Mouse (Mus musculus) adrenal gland, postnatal 4 days (tissue): ENCODE results near the gene Arl6ip1. TPM values are rescaled to one million over a fixed set of nuclear protein-coding genes. Genes with fewer than 3 reads are reported as not detected.
A peak's percentile ranks its signal among the peaks of the same experiment; 100 is the strongest.

Experiments used
- DNase-seq, 2 experiments: peaks; one replicate each; pipeline ENCODE4 v3.0.0; 2021 to 2022; ENCODE audit warnings: low spot score in 2 of 2, mixed read lengths in 2 of 2
- total RNA-seq, 2 experiments: library from RNA; stranded (reverse); gene quantifications; 2 replicates each; pipeline ENCODE4 v1.2.3; 2021

Arl6ip1 gene
- total RNA-seq, 2 experiments from 2014 or later, result 171 to 180 TPM

DNA sequence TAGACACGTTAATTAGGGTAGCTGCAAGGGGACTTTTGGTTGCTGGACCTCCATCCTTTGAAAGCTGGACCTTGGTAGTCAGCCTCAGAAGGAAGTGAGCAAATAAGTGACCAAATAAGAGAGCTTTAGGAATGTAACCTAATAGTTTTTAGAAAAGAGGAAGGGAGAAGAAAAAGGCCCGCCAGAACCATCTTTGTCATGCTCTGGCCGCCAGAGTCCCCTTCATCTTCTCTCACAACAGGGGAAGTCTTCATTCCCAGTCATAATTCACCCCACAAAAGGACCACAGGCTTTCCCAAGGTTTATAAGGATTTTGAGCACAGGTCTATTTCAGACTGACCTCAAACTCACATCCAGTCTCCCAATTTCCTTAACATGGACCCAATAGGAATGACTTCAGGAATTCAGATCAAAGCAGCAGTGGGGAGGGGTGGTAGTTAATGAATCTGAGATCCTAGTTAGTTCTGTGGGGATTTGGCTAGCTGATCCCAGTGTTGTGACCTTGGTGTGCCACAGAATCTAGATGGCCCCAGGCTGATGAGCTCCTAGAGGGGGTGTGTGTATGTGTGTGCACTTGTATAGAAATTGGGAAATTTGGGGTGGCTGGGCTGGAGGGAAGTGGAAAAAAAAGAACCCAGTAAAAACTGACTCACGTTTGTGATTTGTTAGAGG is 11.8 kb downstream of the Arl6ip1 start:
- DNase-seq, result no peak

DNA sequence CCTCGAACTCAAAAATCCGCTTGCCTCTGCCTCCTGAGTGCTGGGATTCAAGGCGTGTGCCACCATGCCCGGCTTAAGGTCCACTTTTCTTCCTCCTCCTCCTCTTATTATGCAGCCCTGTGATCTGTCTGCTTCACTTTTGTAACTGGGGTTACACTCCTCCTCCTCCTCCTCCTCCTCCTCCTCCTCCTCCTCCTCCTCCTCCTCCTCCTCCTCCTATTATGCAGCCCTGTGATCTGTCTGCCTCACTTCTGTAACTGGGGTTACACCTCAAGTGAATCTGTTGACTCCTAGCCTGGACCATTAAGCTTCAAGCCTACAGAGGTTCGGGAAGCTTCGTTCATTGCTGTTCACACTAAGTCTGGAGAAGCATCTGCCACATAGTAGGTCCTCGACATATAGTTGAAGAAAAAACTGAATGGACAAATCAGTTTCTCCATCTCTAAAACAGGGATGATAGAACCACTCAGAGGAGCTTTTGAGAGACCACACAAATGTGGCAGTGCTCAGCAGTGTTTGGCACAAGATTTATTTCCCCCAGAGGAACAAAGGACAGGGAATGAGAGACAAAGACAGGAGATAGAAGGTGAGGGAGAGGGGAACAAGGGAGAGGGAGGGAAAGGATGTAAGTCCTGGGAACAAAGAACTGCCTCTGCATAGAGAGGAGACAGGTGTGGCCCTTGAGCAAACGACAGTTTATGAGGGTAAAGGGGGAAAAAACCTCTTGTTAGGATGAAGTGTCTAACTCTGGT is 12.5 kb downstream of the Arl6ip1 start:
- no peak for DNase-seq

- peak; percentile 68 to 83 for DNase-seq
Measured at GRCm38 (mm10) chr7:118115877-118116568, 13.4 kb downstream of the Arl6ip1 start, which contains the start of gene Rps15a. Rps15a (minus strand) TSS chr7:118116188.

DNA sequence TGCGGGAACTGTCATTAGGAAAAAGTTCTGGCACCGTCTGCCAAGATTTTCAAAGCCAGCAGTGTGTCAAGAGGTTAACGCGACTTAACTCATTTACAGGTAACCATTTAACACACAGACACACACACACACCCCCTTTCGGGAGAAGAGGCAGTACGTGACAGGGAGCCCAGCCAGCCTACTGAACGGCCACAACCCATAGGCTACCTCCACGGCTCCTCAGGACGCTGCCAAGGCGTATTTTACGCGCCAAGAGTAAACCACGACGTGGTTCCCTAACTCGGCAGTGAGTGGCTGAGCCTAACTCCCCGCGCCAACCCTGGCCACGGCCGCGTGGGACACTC is 14.0 kb downstream of the Arl6ip1 start:
- DNase-seq, result no peak

DNA sequence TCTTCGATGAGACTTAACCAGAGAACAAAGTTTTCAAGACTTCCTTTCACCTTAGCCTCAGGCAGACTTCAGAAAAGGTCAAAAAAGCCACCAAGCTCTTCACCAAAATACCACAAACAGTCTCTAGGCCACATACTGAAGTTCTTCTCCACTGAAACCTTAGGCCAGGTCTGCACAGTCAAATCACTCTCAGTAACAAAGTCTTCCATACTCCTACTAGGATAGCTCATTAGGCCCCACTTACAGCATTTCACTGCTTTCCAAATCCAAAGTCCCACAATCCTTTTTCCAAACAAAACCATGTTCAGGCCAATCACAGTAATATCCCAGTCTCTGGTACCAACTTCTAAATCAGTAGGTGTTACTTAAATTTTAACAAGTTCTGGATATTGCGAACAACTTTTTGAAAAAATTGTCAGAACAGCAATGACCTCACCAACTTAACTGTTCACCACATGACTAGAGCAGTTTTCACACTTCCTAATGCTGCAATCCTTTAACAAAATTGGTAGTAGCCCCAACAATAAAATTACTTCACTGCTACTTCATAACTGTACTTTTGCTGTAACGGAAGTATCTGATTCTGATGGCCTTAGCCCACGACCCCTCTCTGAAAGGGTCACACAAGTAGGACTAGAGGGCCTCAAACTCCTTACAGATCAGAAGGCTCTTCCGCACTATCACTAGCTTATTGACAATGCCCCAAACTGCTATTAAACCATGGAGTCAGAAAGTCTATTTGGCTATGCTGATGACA is 15.7 kb downstream of the Arl6ip1 start:
- DNase-seq, result no peak

DNA sequence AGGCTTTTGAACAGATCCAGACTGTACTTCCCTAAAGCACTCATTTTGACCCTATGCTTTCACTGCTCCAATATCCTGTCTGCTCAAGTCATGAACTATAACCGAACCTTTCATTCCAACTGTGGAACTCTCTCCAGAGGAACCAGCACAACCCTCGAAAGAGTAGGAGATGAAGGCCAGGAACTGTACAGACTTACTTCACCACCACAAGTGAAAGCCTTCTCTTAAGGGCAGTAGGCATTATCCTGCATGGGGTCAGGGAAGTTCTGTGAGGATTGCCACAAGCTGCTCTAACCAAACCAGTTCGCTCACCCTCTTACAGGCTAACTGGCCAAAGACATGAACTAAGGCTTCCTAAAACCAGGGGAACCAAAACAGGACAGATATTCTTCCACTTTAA is 18.3 kb downstream of the Arl6ip1 start:
- no peak for DNase-seq

DNA sequence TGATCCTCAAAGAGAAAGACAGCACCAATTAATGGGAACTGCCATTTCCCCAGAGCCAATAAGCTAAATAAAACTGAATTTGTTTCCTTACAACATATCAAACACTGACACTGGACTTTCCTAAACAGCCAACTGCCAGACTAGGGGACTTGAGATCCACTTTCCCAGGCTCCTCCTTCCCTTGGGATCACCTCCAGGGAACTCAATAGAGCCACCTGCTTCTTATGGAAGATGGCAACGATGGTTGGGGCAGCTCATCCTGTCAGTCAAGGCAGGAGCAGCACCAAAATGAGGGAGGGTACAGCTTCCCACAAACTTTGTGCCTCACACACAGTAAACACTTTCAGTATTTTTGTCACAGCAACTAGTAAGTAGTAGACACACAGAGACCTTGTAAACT is 21.8 kb downstream of the Arl6ip1 start:
- no peak for DNase-seq

DNA sequence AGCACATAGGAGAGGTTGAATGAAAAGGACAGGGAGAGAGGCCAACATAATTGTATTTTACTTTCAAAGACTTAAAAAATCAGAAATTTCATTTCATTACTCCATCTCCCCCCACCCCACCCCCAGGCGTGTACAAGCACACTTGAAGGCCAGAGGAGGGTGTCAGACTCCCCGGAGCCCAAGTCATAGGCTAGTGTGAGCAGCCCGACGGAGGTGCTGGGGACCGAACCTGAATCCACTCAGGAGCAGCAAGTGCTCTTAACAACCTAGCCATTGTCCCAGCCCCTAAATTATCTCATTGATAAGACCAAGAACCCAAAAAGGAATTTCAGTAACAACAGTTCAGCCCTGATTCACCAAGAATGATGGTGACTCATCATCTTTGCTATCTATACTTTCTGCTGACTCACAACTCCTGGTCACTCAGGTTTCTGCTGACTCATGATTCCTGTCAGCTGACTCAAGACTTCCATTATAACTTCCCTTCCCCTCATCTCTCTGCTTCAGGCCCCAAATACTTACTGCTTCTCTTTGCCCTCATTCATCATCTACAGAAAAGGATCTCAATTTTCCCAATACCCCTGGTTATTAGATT is 24.9 kb downstream of the Arl6ip1 start:
- no peak for DNase-seq

DNA sequence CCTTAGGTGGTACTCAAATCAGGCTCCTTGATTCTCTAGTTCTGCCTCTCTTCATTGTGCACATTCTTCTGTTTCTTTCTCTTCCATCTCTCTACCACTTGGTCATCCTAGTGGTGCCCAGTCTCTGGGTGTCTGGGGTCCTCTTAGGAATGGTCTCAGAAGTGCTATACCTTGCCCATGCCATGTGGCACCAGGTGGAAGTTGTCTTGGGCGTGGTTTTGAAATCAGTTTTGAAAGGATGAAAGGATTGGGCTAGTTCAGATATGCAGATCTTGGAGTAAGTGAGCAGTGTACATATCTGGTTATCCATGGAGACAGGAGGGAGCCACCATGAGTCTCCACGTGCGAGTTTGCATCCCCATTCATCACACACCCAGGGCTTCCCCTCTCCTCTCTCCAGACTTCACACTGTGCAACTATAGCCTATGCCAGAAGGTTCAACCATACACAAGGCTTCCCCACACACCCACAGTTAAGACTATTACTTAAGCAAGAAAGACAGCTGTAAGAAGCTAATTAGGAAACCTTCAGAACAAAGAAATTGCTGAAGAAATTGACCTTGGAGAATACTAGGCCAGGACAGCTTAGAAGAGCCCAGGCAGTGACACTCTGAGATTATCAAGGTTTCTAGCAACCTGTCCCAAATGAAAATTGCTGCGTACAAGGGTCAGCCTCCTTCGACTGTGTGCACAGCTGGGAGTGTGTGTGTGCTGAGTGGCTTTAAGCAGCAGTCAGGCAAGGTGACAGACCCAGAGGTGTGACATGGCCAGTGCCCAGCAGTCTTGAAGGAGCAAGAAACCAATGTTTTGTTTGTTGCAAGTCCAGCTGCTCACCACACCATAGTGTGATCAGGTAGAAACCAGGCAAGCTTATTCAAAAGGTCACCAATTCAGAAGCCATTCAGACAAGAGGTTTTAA is 25.7 kb downstream of the Arl6ip1 start:
- DNase-seq, result no peak

GRCm38 (mm10) chr7:118102678-118103461 is 26.6 kb downstream of the Arl6ip1 start:
- no peak for DNase-seq

- no peak for DNase-seq
Measured at GRCm38 (mm10) chr7:118102231-118102630, 27.2 kb downstream of the Arl6ip1 start.

DNA sequence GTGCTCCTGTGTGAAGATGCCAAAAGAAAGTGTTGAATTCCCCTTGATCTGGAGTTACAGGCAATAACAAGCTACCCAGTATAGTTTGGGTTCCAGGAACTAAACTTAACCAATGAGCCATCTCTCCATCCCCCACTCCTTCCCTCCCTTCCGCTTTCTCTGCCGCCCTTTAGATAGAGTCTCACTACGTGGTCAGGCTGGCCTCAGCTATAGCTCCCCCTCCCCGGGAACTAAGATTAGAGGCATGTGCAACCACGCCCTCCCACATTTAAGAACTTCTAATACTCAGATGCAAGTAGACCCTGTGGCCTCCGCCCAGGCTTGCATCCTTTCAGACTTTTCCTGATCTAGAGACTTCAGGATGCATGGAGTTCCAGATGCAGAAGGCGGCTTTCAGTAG is 31.8 kb downstream of the Arl6ip1 start:
- DNase-seq, result no peak

GRCm38 (mm10) chr7:118079987-118080386 is 49.5 kb downstream of the Arl6ip1 start:
- no peak for DNase-seq

DNA sequence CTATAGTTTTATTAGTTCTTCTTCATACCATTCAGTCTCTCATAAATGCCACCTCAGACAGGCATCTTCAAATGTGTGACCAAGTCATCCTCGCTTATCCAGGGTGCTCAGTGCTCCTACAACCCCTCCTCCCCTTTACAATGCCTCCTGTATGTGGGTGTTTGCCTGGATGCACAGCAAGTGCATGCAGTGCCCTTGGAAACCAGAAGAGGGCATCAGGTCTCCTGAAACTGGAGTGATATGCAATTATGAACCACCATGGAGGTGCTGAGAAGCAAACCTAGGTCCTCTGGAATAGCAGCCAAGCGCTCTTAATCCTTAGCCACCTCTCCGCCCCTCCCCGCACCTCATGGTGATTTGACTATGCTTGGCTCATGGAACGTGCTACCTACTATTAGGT is 50.4 kb downstream of the Arl6ip1 start:
- DNase-seq, result no peak

Other genes with a start within 250 kb of the Arl6ip1 start
- gene Rps15a, start 13.5 kb downstream of the Arl6ip1 start, total RNA-seq, result 1,000 to 10,000 TPM; 1,201 to 1,267 TPM
- gene Smg1, start 114.0 kb upstream of the Arl6ip1 start, total RNA-seq, result 10 to 100 TPM; 52.0 to 60.0 TPM